Mouse (Mus musculus) lung, postnatal 0 days (tissue): Measurements from ENCODE around the gene Lrrc15. TPM values are rescaled to one million over a fixed set of nuclear protein-coding genes. Genes with fewer than 3 reads are reported as not detected.

ENCODE experiments used
- ATAC-seq: fragments of 200-750 bp; cut with Nextera tagmentation; 2 replicates; pipeline ENCODE4 v1.8.0; 2017; ENCODE audit warnings: moderate library complexity
- DNase-seq: peaks from one replicate; pipeline ENCODE4 v3.0.0-alpha.2; 2016; ENCODE audit warnings: low spot score
- H3K27ac ChIP-seq: fragments of 300-500 bp; sonication (generic); 2 replicates; pipeline ENCODE4 v1.5.1; 2014; ENCODE audit warnings: antibody characterized with exemption, mild to moderate bottlenecking, low read length, mixed read lengths
- H3K27me3 ChIP-seq: fragments of 300-500 bp; sonication (generic); replicated peaks from 2 replicates; pipeline ENCODE4 v1.6.1; 2014; ENCODE audit warnings: low read length, mixed read lengths; ENCODE audit not compliant: insufficient read depth
- H3K36me3 ChIP-seq: fragments of 300-500 bp; sonication (generic); 2 replicates; pipeline ENCODE4 v1.6.1; 2014; ENCODE audit warnings: low read length, mixed read lengths; ENCODE audit not compliant: insufficient read depth
- H3K4me1 ChIP-seq: fragments of 300-500 bp; sonication (generic); 2 replicates; pipeline ENCODE4 v1.6.1; 2014; ENCODE audit warnings: antibody characterized with exemption, low read depth, low read length, mixed read lengths; ENCODE audit not compliant: insufficient read depth
- H3K4me2 ChIP-seq: fragments of 300-500 bp; sonication (generic); replicated peaks from 2 replicates; pipeline ENCODE4 v1.6.1; 2014; ENCODE audit warnings: low read depth, mild to moderate bottlenecking, low read length, moderate library complexity, mixed read lengths
- H3K4me3 ChIP-seq: fragments of 300-500 bp; sonication (generic); 2 replicates; pipeline ENCODE4 v1.5.1; 2014; ENCODE audit warnings: low read depth, low read length
- H3K9ac ChIP-seq: fragments of 300-500 bp; sonication (generic); replicated peaks from 2 replicates; pipeline ENCODE4 v1.6.1; 2014; ENCODE audit warnings: low read depth, mild to moderate bottlenecking
- H3K9me3 ChIP-seq: fragments of 300-500 bp; sonication (generic); 2 replicates; pipeline ENCODE4 v1.6.1; 2016; ENCODE audit warnings: low read length, mixed read lengths
- CTCF ChIP-seq: IDR thresholded peaks from 2 replicates; pipeline ENCODE4 v1.5.1; 2016; ENCODE audit warnings: antibody characterized with exemption, mild to moderate bottlenecking
- EP300 ChIP-seq: IDR thresholded peaks from 2 replicates; pipeline ENCODE4 v1.6.1; 2016; ENCODE audit warnings: antibody characterized with exemption, mild to moderate bottlenecking, control low read depth
- WGBS: fragments of 180-500 bp; shearing (Covaris S2); extraction: QIAGEN DNeasy Blood & Tissue Kit; methylation state at CpG from one replicate; pipeline ENCODE4 v1.1.7; 2014; 5-methylcytosine and 5-hydroxymethylcytosine counted together
- polyA plus RNA-seq: library from polyadenylated mRNA; unstranded; fragments of >200 nt; fragmentation: Nextera tagmentation; extraction: Ambion mirVana; gene quantifications from 2 replicates; pipeline ENCODE4 v1.2.1, GENCODE M21; 2015

Lrrc15 gene
- polyA plus RNA-seq, 1 experiment from 2014 or later = 1.4 TPM

GRCm38 (mm10) chr16:30302686-30303085 lies 19.6 kb upstream of the Lrrc15 start:
- no peak for DNase-seq
- Histone ChIP-seq H3K4me3 (no peak overlapping the region), H3K27ac (no peak overlapping the region), H3K4me2 (no peak overlapping the region), H3K9me3 (no peaks in the 10 kb centered on the region), H3K4me1 (no peaks in the 10 kb centered on the region), H3K9ac (no peak overlapping the region), H3K36me3 (no peaks in the 10 kb centered on the region), H3K27me3 (peaks cover 8% of the 10 kb centered on the region; the same call in 1 of the 2 replicates)
- TF ChIP-seq EP300 (no peak), CTCF (no peak)
- 80% methylated on average over 6 of the region's 6 CpGs for WGBS
- no peak for ATAC-seq

DNA sequence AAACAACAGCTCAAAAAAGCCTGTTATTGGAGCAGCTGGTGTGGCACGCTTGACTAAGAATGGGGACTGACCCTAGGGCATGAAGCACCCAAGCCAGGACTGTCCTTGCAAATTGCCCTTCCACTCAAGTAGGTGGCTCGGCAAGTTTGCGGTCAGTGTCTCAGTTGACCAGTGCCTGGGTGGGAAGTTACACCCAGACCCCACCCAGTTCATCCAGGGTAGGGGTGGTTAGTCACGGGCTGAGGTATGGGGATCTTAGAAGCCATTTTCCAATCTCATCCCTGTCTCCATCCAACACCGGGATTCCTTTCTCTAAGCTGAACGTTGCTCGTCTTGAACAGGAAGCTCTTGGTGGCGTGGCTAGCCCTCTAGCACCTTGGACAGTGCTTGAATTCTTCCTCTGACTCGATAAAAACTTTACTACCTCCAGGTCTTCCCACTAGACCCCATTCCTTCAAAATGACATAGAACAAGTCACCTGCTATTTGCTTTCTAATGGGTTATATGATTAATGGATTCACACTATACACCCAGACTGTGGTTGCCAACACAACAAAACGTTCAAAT lies 16.7 kb upstream of the Lrrc15 start:
- Histone ChIP-seq H3K4me1 (no peaks in the 10 kb centered on the region), H3K9me3 (no peaks in the 10 kb centered on the region), H3K4me3 (no peak overlapping the region), H3K36me3 (no peaks in the 10 kb centered on the region), H3K9ac (no peak overlapping the region), H3K27ac (no peak overlapping the region), H3K27me3 (no peaks in the 10 kb centered on the region), H3K4me2 (no peak overlapping the region)
- TF ChIP-seq EP300 (no peak), CTCF (no peak)
- 56% methylated on average over 10 of the region's 10 CpGs for WGBS
- no peak for ATAC-seq
- no peak for DNase-seq

DNA sequence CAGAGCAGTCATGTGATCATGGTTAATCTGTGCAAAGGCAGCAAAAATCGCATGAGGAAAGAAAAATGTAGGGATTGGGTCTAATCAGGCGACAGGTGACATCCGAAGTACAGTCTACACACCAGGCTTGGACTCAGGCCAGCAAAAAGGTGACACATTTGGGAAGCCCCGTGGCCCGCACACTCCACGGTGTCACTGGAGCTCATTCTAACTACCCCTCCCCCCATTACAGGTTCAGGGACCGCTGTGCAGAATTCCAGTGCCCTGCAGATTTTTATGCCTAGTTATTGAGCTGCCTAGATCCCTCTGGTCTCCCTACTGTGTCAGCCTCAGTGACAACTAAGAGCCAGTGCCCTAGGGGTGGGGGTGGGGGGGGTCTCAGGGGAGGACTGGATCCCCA lies 14.4 kb upstream of the Lrrc15 start:
- 70% methylated on average over 7 of the region's 7 CpGs for WGBS

DNA sequence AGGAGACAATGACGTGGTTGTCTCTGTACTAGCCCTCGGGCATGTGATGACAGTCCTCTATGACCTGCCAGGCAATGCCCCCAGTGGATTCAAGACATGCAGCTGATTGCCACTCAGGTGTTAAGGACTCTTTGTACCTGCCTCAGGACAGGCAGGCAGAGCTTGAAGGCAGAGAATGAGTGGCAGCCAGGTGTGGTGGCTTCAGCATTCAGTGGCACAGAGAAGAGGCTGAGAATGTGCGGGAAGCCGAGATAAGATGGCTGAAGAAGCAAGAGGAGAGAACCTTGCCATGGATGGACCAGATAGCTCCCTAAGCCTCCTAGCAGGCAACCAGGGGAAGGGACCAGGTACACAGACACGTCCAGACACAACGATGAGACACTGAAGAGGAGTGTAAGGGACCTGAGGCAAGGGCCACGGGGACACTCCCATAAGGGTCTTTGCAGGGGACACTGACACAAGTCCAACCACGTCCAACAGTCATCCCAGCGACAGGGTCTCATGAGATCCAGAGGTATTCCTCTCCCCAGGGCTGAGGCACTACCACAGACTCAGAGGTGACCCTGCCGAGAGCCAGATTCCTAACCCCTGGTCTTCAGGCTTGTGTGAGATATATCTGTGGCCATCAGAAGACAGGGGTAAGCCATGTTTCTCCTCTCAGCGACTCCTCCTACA lies 13.7 kb upstream of the Lrrc15 start:
- Histone ChIP-seq H3K27ac (no peak overlapping the region), H3K36me3 (no peaks in the 10 kb centered on the region), H3K27me3 (no peaks in the 10 kb centered on the region), H3K9ac (no peak overlapping the region), H3K4me3 (no peak overlapping the region), H3K4me1 (no peaks in the 10 kb centered on the region), H3K9me3 (no peaks in the 10 kb centered on the region), H3K4me2 (no peak overlapping the region)
- 86% methylated on average over 11 of the region's 11 CpGs for WGBS
- TF ChIP-seq EP300 = no peak
- DNase-seq (no peak), ATAC-seq (no peak)

More for the DNA sequence above, 14.4 kb upstream of the Lrrc15 start:
- ATAC-seq (no peak), DNase-seq (no peak)
- Histone ChIP-seq H3K27me3 (no peaks in the 10 kb centered on the region), H3K4me1 (no peaks in the 10 kb centered on the region), H3K4me2 (no peak overlapping the region), H3K27ac (no peak overlapping the region), H3K4me3 (no peak overlapping the region), H3K9ac (no peak overlapping the region), H3K9me3 (no peaks in the 10 kb centered on the region), H3K36me3 (no peaks in the 10 kb centered on the region)
- TF ChIP-seq EP300 (no peak), CTCF (no peak)

- H3K4me1 ChIP-seq = no peaks in the 10 kb centered on the region
- WGBS = 84% methylated on average over 7 of the region's 7 CpGs
- H3K4me3 ChIP-seq = no peak overlapping the region
- H3K4me2 ChIP-seq = no peak overlapping the region
- no peaks in the 10 kb centered on the region for H3K27me3 ChIP-seq
- ATAC-seq = no peak
- DNase-seq = no peak
- no peaks in the 10 kb centered on the region for H3K9me3 ChIP-seq
- no peak overlapping the region for H3K27ac ChIP-seq
- H3K9ac ChIP-seq = no peak overlapping the region
- TF ChIP-seq EP300 (no peak), CTCF (no peak)
- no peaks in the 10 kb centered on the region for H3K36me3 ChIP-seq
Observed at GRCm38 (mm10) chr16:30295106-30295505, 12.1 kb upstream of the Lrrc15 start.

GRCm38 (mm10) chr16:30290436-30290835 lies 7.4 kb upstream of the Lrrc15 start:
- no peaks in the 10 kb centered on the region for H3K4me1 ChIP-seq
- H3K36me3 ChIP-seq = no peaks in the 10 kb centered on the region
- no peak overlapping the region for H3K4me3 ChIP-seq
- H3K4me2 ChIP-seq = no peak overlapping the region
- 56% methylated on average over 6 of the region's 6 CpGs for WGBS
- H3K9ac ChIP-seq = no peak overlapping the region
- no peak for TF ChIP-seq EP300
- no peak for TF ChIP-seq CTCF
- no peaks in the 10 kb centered on the region for H3K9me3 ChIP-seq
- no peak for DNase-seq
- H3K27ac ChIP-seq = no peak overlapping the region
- ATAC-seq = no peak
- no peaks in the 10 kb centered on the region for H3K27me3 ChIP-seq

- Histone ChIP-seq H3K4me1 (peaks cover 4% of the 10 kb centered on the region), H3K27me3 (peaks cover 21% of the 10 kb centered on the region; the same call in 1 of the 2 replicates), H3K9ac (no peak overlapping the region), H3K4me3 (no peak overlapping the region), H3K4me2 (no peak overlapping the region), H3K36me3 (no peaks in the 10 kb centered on the region), H3K27ac (no peak overlapping the region), H3K9me3 (no peaks in the 10 kb centered on the region)
- 73% methylated on average over 4 of the region's 4 CpGs for WGBS
- TF ChIP-seq EP300 = no peak
- no peak for TF ChIP-seq CTCF
- DNase-seq = no peak
- ATAC-seq = no peak
Observed at GRCm38 (mm10) chr16:30285701-30286100, 2.6 kb upstream of the Lrrc15 start.
